Mouse (Mus musculus): ENCODE data around the gene C730034F03Rik.

DNA sequence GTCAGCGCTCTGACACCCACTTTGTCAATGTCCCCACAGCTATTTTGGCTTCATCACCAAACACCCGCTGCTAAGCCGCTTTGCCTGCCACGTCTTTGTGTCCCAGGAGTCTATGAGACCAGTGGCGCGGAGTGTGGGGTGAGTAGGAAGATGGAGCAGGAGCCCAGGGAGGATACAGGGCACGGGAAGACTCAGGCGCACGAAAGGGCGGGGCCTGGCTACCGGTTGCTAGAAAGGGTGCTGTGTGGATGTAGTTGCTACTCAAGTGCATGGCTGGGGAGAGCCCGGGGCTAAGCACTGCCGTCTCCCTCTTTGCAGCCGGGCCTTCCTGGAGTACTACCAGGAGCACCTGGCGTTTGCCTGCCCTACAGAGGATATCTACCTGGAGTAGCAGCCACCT lies 31.9 kb downstream of the C730034F03Rik start:
- TF ChIP-seq POLR2A (IDR thresholded peaks at IDR 0.05; ENCODE audit: control insufficient read depth, extremely low read depth, insufficient read depth, low read length, poor library complexity) (no peak), CTCF (IDR thresholded peaks at IDR 0.05; ENCODE audit: borderline replicate concordance, control insufficient read depth, extremely low read depth, insufficient read depth, low read length, poor library complexity) (no peak)
